Mouse (Mus musculus) brain, adult 10 weeks (tissue): Measurements from ENCODE around the gene Mansc1. TPM values are rescaled to one million over a fixed set of nuclear protein-coding genes. Genes with fewer than 3 reads are reported as not detected.

Source experiments
- polyA plus RNA-seq: library from polyadenylated mRNA; stranded (reverse); fragments of 350-450 nt; fragmentation: Illumina TruSeq; extraction: RNeasy Lipid Tissue Mini Kit (QIAGEN cat#74804); gene quantifications from one replicate; pipeline ENCODE4 v1.2.3, GENCODE M21; 2015; ENCODE audit warnings: low read depth, low replicate concordance

Mansc1 gene
- polyA plus RNA-seq: 10.2 TPM

DNA sequence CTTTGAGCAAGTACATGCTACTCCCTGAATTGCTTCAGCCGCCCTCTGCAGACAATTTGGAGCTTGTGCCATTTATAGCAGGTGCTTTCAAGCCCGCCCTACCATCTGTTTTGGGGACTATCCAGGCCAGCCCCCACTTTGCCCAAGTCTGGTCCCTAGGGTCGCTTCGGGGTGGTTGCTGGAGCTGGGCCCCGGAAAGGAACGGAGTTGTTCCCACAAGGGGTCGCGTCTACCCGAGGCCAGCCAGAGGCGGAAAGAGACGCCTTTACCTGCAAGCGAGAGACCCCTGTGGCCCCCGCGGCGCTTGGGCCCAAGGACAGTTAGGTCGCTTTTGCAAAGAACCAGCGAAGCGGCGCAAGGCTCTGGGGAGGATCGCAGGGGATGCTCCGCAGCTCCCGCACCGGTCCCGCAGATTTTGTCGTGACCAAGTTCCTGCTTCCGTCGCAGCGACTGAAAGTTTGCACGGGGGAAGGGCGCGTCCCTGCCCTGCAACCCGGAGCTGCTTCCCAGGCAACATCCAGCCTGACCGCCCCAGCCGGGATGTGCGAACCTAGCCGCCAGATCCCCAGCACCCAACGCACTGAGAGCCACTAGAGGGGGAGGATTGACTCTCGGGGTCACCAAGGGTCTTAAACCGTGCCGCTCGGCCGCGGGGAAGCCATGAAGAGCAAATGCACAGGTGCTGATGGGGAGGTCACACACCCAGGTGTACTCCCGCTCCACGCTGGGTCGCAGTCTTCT lies at the start of gene Mansc1:
TSS of gene Mansc1 (minus strand) at position 542 of the 741 bp plus-strand sequence.

DNA sequence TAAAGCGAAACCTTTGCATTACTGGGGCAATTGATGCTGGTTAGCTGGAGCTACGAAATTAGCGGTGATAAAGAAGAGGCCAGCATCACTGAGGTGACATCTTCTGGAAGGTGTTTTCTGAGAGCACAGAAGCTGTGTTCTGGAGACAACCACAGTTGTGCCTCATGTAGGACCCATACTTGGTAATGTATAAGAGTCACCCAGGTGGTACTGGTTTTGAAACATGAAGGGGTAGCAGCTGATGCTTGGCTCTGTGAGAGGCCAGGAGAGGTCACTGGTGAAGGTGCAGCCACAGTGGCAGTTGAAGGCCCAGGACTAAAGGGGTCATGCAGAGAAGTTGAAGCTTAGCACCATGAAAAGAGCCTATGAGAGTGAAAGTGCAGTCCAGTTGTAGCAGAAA lies 6.9 kb upstream of the Mansc1 start, which contains the start of gene Borcs5:
TSS of gene Borcs5 (plus strand) at position 301 of the 400 bp plus-strand sequence.

DNA sequence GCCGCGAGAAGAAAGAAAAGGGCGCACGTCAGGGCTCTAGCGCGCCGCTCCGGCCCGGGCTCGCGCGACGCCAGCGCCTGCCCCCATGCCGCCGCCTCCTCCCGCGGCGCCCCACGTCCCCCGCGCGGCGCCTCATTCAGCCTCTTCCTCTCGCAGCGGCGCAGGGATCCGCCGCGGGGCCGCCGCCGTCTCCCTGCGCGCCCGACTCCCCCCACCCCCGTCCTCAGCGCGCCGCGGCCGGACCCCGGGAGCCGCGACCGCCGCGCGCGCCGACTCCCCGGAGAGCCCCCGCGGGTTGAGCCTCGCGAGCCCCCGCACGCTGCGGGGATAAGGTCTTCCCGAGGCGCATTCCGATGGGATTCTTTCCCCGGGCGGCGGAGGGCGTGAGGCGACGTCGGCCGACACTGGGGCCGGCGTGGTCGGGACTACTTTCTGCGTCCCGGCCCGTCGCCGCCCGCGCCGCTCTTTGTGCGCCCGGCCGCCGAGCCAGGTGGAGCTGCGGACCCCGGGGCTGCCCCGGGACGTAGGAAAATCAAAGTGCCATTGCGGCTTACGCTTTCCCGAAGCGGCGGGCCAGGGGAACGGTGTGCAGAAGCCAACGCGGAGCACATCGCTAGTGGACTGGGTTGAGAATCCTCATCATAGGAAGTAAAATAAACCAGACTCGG lies 65.3 kb downstream of the Mansc1 start, which contains the start of gene Lrp6:
TSS of gene Lrp6 (minus strand) at position 148 of the 668 bp plus-strand sequence.

Other genes starting within 250 kb of the Mansc1 start
- not detected for gene Bcl2l14, start 236.2 kb downstream of the Mansc1 start, polyA plus RNA-seq
- 23.8 TPM for gene Lrp6, start 65.5 kb downstream of the Mansc1 start, polyA plus RNA-seq
- 40.6 TPM for gene Borcs5, start 7.0 kb upstream of the Mansc1 start, polyA plus RNA-seq
- 8.4 TPM for gene Dusp16, start 160.1 kb upstream of the Mansc1 start, polyA plus RNA-seq
- gene Crebl2, start 197.7 kb upstream of the Mansc1 start, polyA plus RNA-seq: 35.4 TPM